Mouse (Mus musculus): ENCODE measurements around the gene Tigit. TPM values are rescaled to one million over a fixed set of nuclear protein-coding genes. Genes with fewer than 3 reads are reported as not detected.

Tigit gene
- polyA plus RNA-seq, 1 experiment from 2014 or later = not detected

DNA sequence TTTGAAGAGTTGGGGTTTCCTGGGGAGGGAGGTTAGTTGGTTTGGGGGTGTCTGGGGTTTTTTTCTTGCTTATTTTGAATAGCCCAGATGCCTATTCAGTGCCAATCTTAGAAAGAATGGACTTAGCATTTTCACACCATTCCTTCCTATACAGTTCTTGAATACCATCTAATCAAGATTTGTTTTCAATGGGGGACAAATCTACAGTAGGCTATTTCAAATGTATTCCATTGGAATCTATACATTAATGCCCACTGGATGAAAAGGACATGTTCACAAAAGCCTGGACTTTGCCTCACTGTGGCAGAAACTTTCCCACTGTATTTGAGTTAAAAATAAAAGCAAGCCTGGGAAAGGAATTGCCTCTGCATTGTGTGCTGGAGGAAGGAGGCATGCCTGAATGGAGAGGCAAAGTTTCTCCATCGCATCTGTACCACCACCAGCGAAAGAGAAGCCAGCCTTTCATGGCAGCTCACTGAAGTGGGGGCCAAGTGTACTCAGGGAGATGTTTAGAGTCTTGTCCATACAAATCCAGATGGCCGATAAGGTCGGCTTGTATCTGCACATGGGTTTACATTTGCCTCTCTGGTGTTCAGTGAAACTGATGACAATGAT lies 59.4 kb downstream of the Tigit start:
- Histone ChIP-seq H3K4me1 (replicated peaks; ENCODE audit: insufficient read depth, low read length) (no peaks in the 10 kb centered on the region), H3K9ac (ENCODE audit: low read depth, low read length) (no peak overlapping the region), H3K27me3 (ENCODE audit: insufficient read depth, low read length) (no peaks in the 10 kb centered on the region), H3K4me2 (ENCODE audit: low read length) (no peak overlapping the region), H3K9me3 (replicated peaks; ENCODE audit: low read length) (no peaks in the 10 kb centered on the region), H3K36me3 (ENCODE audit: insufficient read depth, low read length) (peaks cover 3% of the 10 kb centered on the region; the same call in 1 of the 2 replicates), H3K27ac (no peak overlapping the region), H3K4me3 (replicated peaks; ENCODE audit: low read depth, low read length) (no peak overlapping the region)
- no peak for TF ChIP-seq CTCF (IDR thresholded peaks at IDR 0.05; ENCODE audit: low read depth)
- ATAC-seq (replicated peaks; ENCODE audit: low FRiP score, low read depth) (no peak), DNase-seq (ENCODE audit: low spot score) (no peak)
- 72% methylated on average over 4 of the region's 4 CpGs for WGBS

DNA sequence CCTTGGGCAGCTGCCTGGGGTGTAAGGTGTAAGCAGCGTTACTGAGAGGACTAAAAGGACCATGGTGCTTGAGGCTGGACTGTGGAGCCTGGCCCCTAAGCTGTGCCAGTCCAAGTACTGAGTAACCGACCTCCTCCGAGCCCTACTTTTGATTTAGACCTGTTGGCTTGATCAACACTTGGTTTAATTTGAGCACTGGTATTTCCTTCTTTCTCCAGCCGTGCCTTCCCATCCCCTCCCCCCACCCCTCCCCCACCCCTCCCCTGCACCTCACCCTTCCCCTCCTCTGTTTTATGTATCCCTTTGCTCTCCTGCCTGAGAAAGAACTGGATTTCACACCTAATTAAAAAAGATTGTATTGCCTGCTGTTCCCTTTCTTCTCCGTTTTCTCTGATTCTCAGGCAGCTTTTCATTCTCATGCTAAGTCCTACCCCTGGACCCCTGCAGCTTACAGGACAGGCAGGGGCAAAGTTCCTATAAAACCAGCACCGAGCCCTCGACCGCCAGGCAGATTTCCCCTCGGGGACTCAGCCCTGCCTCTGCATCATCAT lies 60.3 kb downstream of the Tigit start:
- H3K9ac ChIP-seq (ENCODE audit: low read depth, low read length) = no peak overlapping the region
- no peaks in the 10 kb centered on the region for H3K36me3 ChIP-seq (ENCODE audit: insufficient read depth, low read length)
- no peak overlapping the region for H3K4me3 ChIP-seq (replicated peaks; ENCODE audit: low read depth, low read length)
- no peak for TF ChIP-seq CTCF (IDR thresholded peaks at IDR 0.05; ENCODE audit: low read depth)
- no peak overlapping the region for H3K27ac ChIP-seq
- no peak for ATAC-seq (replicated peaks; ENCODE audit: low FRiP score, low read depth)
- DNase-seq (ENCODE audit: low spot score) = no peak
- 32% methylated on average over 9 of the region's 9 CpGs for WGBS
- no peaks in the 10 kb centered on the region for H3K4me1 ChIP-seq (replicated peaks; ENCODE audit: insufficient read depth, low read length)
- no peak overlapping the region for H3K4me2 ChIP-seq (ENCODE audit: low read length)
- H3K9me3 ChIP-seq (replicated peaks; ENCODE audit: low read length) = no peaks in the 10 kb centered on the region
- no peaks in the 10 kb centered on the region for H3K27me3 ChIP-seq (ENCODE audit: insufficient read depth, low read length)

DNA sequence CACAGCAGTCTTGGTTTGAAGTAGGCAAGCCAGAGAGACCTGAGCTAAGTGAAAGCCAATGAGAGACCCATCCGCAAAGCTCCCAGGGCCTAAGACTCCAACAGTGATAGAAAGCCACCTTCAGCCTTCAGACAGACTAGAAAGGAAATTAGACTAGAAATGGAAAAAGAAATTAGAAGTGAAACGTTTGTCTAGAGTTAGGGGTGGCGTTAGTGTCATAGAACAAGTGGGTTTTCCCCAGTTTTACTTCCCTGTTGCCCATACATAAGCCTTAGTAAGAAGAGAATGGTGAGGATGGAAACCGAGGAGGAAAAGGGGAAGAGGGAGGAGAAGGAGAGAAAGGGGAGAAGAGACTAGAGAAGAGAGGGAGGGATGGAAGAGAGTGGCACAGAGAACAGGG lies 61.4 kb downstream of the Tigit start:
- no peaks in the 10 kb centered on the region for H3K27me3 ChIP-seq (ENCODE audit: insufficient read depth, low read length)
- H3K36me3 ChIP-seq (ENCODE audit: insufficient read depth, low read length) = no peaks in the 10 kb centered on the region
- H3K4me3 ChIP-seq (replicated peaks; ENCODE audit: low read depth, low read length) = no peak overlapping the region
- TF ChIP-seq CTCF (IDR thresholded peaks at IDR 0.05; ENCODE audit: low read depth) = no peak
- no peak overlapping the region for H3K27ac ChIP-seq
- no peaks in the 10 kb centered on the region for H3K4me1 ChIP-seq (replicated peaks; ENCODE audit: insufficient read depth, low read length)
- DNase-seq (ENCODE audit: low spot score) (no peak), ATAC-seq (replicated peaks; ENCODE audit: low FRiP score, low read depth) (no peak)
- no peak overlapping the region for H3K4me2 ChIP-seq (ENCODE audit: low read length)
- WGBS = 80% methylated on average over 4 of the region's 4 CpGs
- no peaks in the 10 kb centered on the region for H3K9me3 ChIP-seq (replicated peaks; ENCODE audit: low read length)
- H3K9ac ChIP-seq (ENCODE audit: low read depth, low read length) = no peak overlapping the region

DNA sequence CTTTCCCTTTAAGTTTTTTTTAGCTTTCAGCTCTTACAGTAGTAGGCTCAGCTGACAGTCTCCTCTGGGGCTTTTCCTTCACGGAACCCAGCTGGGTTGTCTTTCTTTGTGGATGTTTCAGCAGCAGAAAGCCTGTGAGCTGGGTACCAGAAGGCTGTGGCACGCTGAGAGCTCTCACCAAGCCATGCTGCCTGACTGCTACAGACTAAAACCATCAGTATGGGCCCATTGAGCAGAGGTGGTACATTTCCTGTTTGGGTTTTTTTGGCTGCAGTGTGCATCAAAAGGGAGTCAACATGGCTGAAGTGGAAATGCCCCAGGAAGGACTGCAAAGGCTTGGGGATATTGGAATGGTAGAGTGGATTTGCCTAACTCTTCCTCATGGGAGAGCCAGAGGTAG lies 64.2 kb downstream of the Tigit start:
- no peak overlapping the region for H3K9ac ChIP-seq (ENCODE audit: low read depth, low read length)
- no peak for ATAC-seq (replicated peaks; ENCODE audit: low FRiP score, low read depth)
- no peak overlapping the region for H3K27ac ChIP-seq
- WGBS = 82% methylated on average over 2 of the region's 2 CpGs
- H3K27me3 ChIP-seq (ENCODE audit: insufficient read depth, low read length) = no peaks in the 10 kb centered on the region
- no peak for TF ChIP-seq CTCF (IDR thresholded peaks at IDR 0.05; ENCODE audit: low read depth)
- no peak overlapping the region for H3K4me2 ChIP-seq (ENCODE audit: low read length)
- no peak for DNase-seq (ENCODE audit: low spot score)
- no peaks in the 10 kb centered on the region for H3K4me1 ChIP-seq (replicated peaks; ENCODE audit: insufficient read depth, low read length)
- H3K4me3 ChIP-seq (replicated peaks; ENCODE audit: low read depth, low read length) = no peak overlapping the region
- no peaks in the 10 kb centered on the region for H3K9me3 ChIP-seq (replicated peaks; ENCODE audit: low read length)
- H3K36me3 ChIP-seq (ENCODE audit: insufficient read depth, low read length) = no peaks in the 10 kb centered on the region

MicroRNAs within 50 kb of the gene (microRNA counts, 519-probe panel; counts per million panel counts)
- microRNA mmu-miR-568 = 330 counts per million, percentile 68 among the panel's probes with 10 or more counts

Small RNA genes within 50 kb of the gene (microRNA-seq; reads per million reads assigned to microRNA genes)
- gene Mir568 = not detected

Other genes with a start within 250 kb of the Tigit start
- 0.08 TPM in 1 of 2 replicates, not detected in the other for gene Drd3, start 89.9 kb upstream of the Tigit start, polyA plus RNA-seq (2015; fragmentation: Nextera tagmentation; extraction: Ambion mirVana)
- gene Ccdc191, start 225.7 kb upstream of the Tigit start, polyA plus RNA-seq (2015; fragmentation: Nextera tagmentation; extraction: Ambion mirVana) = 11.1 and 12.2 TPM in 2 replicates

All from kidney, postnatal 0 days (tissue).